11 mouse cellular contexts compared by ENCODE assay signal in genomic region chr4:154236893-154237292, GRCm38 (mm10).
A peak's percentile ranks its signal among the peaks of the same experiment; 100 is the strongest.
DNase-seq lines count a peak whose midpoint lies in the region; ATAC-seq and TF ChIP-seq lines count a peak whose summit lies in the region.
"Had no signal": no experiment of that assay in that cellular context is flagged by ENCODE, and none has a peak within 500 bp of the region (broad histone marks: within the 10 kb centered on the region; RNA-seq: fewer than 3 reads in every experiment).

No protein-coding gene starts in this region.

- peak overlapping the region in 1 of 2 experiments; percentile 22; a peak in 1 of 4 replicates for H3K4me3 ChIP-seq in heart, embryonic 14.5 days (ENCODE audit: control insufficient read depth in 1 of 2, insufficient read depth in 1 of 2, low read depth in 1 of 2, low read length in 2 of 2)
- H3K4me3 ChIP-seq in forebrain, postnatal 0 days (ENCODE audit: low read depth, low read length): no peak overlapping the region
- H3K4me3 ChIP-seq in midbrain, embryonic 10.5 days: peak overlapping the region; percentile 31
- H3K4me3 ChIP-seq: liver, embryonic 13.5 days had no signal

- ATAC-seq in heart, embryonic 14.5 days (ENCODE audit: insufficient number of reproducible peaks, insufficient read depth, low FRiP score, low read depth): no peak
- ATAC-seq in forebrain, postnatal 0 days: peak; percentile 54
- no peak for ATAC-seq in megakaryocyte, adult 5-6 weeks (ENCODE audit: poor library complexity, severe bottlenecking)
- ATAC-seq: activated CD4-positive, CD25-positive, alpha-beta regulatory T cell, adult 4 months had no signal

- TF ChIP-seq CTCF in brain, embryonic 14.5 days (IDR thresholded peaks at IDR 0.05; ENCODE audit: borderline replicate concordance, extremely low read depth, insufficient read depth, insufficient read length): no peak
- TF ChIP-seq CTCF in forebrain, postnatal 0 days (IDR thresholded peaks at IDR 0.05; ENCODE audit: low read depth): no peak

- TF ChIP-seq POLR2A in brain, embryonic 14.5 days (IDR thresholded peaks at IDR 0.05; ENCODE audit: borderline replicate concordance, extremely low read depth, insufficient read depth, insufficient read length, poor library complexity, severe bottlenecking): no peak

- WGBS in heart, embryonic 14.5 days: 14% methylated on average over 10 of the region's 10 CpGs
- whole genome bisulfite sequencing in forebrain, postnatal 0 days: 10% methylated on average over 10 of the region's 10 CpGs
- 7% methylated on average over 10 of the region's 10 CpGs for WGBS in midbrain, embryonic 10.5 days

- peak overlapping the region; percentile 59 for H3K9ac ChIP-seq in heart, embryonic 14.5 days (ENCODE audit: low read length)
- no peak overlapping the region for H3K9ac ChIP-seq in forebrain, postnatal 0 days
- H3K9ac ChIP-seq: liver, embryonic 13.5 days had no signal

- peaks cover 37 to 42% of the 10 kb centered on the region in 2 experiments for H3K4me1 ChIP-seq in heart, embryonic 14.5 days (ENCODE audit: control insufficient read depth in 2 of 2, insufficient read depth in 2 of 2, low read length in 2 of 2)
- H3K4me1 ChIP-seq in forebrain, postnatal 0 days (ENCODE audit: insufficient read depth): no peaks in the 10 kb centered on the region
- H3K4me1 ChIP-seq in midbrain, embryonic 10.5 days: peaks cover 37% of the 10 kb centered on the region
- H3K4me1 ChIP-seq: liver, embryonic 13.5 days had no signal

- DNase-seq in heart, adult 9 months (ENCODE audit: low spot score in 2 of 2): no peak
- DNase-seq in brain, embryonic 14.5 days (ENCODE audit: low read depth): peak; percentile 50
- DNase-seq in forebrain, postnatal 0 days: no peak
- DNase-seq in midbrain, embryonic 10.5 days (ENCODE audit: low spot score): peak; percentile 32
- DNase-seq in spleen, postnatal 14 days (ENCODE audit: low spot score in 2 of 2): no peak
- DNase-seq in natural killer cell, adult 2 months (ENCODE audit: low spot score in 2 of 2): no peak
- DNase-seq: liver, embryonic 13.5 days; thymus, postnatal 36 days had no signal

- no peaks in the 10 kb centered on the region for H3K9me3 ChIP-seq in heart, embryonic 14.5 days (ENCODE audit: control insufficient read depth, low read length)
- no peaks in the 10 kb centered on the region for H3K9me3 ChIP-seq in forebrain, postnatal 0 days (ENCODE audit: low read length)
- H3K9me3 ChIP-seq in midbrain, embryonic 10.5 days (replicated peaks): 0 out of 2 replicates have a peak, but pooled peaks cover 3% of the 10 kb centered on the region
- H3K9me3 ChIP-seq: liver, embryonic 13.5 days had no signal

- H3K36me3 ChIP-seq in heart, embryonic 14.5 days (ENCODE audit: control insufficient read depth, insufficient read depth, low read length): no peaks in the 10 kb centered on the region
- H3K36me3 ChIP-seq in forebrain, postnatal 0 days (ENCODE audit: insufficient read depth): no peaks in the 10 kb centered on the region
- H3K36me3 ChIP-seq in midbrain, embryonic 10.5 days: no peaks in the 10 kb centered on the region
- H3K36me3 ChIP-seq: liver, embryonic 13.5 days had no signal

- no peaks in the 10 kb centered on the region for H3K27me3 ChIP-seq in heart, embryonic 14.5 days (ENCODE audit: control insufficient read depth, insufficient read depth, low read length)
- H3K27me3 ChIP-seq in forebrain, postnatal 0 days (ENCODE audit: insufficient read depth, low read length): no peaks in the 10 kb centered on the region
- peaks cover 9% of the 10 kb centered on the region; the same call in 1 of the 2 replicates for H3K27me3 ChIP-seq in midbrain, embryonic 10.5 days (ENCODE audit: low read depth, poor library complexity, severe bottlenecking)

- H3K4me2 ChIP-seq in heart, embryonic 14.5 days (ENCODE audit: low read length): peak overlapping the region; percentile 61
- peak overlapping the region; percentile 42 for H3K4me2 ChIP-seq in forebrain, postnatal 0 days (ENCODE audit: low read depth)
- H3K4me2 ChIP-seq: liver, embryonic 13.5 days had no signal

- 0 out of 4 replicates have a peak overlapping the region, but pooled peaks of 1 of the 2 experiments have one; percentile 12 for H3K27ac ChIP-seq in heart, embryonic 14.5 days (replicated peaks in 1 of 2; ENCODE audit: control insufficient read depth in 1 of 2, insufficient read depth in 1 of 2, low read depth in 2 of 2, low read length in 2 of 2)
- no peak overlapping the region for H3K27ac ChIP-seq in forebrain, postnatal 0 days (ENCODE audit: low read depth, low read length)
- H3K27ac ChIP-seq in midbrain, embryonic 10.5 days (replicated peaks): peak overlapping the region; percentile 24
- H3K27ac ChIP-seq: liver, embryonic 13.5 days had no signal

Comparison
In these comparisons a context has a peak if more than half of its experiments do, and no peak if none do; other contexts are left out.
1. DNase-seq: peak in brain, embryonic 14.5 days (single experiment) and midbrain, embryonic 10.5 days (single experiment); none in heart, adult 9 months (0 of 2), forebrain, postnatal 0 days (single experiment), spleen, postnatal 14 days (0 of 2) and natural killer cell, adult 2 months (0 of 2).